Mouse (Mus musculus) urinary bladder, postnatal 10 days (tissue): Measurements from ENCODE around the gene Slc1a3.

Experiments used
- DNase-seq: peaks from one replicate; pipeline ENCODE4 v3.0.0; 2022; ENCODE audit warnings: low spot score

Gene Slc1a3

GRCm38 (mm10) chr15:8658086-8658980 is 52.2 kb downstream of the Slc1a3 start:
- DNase-seq: no peak

GRCm38 (mm10) chr15:8655251-8655650 is 55.3 kb downstream of the Slc1a3 start:
- no peak for DNase-seq

GRCm38 (mm10) chr15:8652637-8653036 is 57.9 kb downstream of the Slc1a3 start:
- no peak for DNase-seq

DNA sequence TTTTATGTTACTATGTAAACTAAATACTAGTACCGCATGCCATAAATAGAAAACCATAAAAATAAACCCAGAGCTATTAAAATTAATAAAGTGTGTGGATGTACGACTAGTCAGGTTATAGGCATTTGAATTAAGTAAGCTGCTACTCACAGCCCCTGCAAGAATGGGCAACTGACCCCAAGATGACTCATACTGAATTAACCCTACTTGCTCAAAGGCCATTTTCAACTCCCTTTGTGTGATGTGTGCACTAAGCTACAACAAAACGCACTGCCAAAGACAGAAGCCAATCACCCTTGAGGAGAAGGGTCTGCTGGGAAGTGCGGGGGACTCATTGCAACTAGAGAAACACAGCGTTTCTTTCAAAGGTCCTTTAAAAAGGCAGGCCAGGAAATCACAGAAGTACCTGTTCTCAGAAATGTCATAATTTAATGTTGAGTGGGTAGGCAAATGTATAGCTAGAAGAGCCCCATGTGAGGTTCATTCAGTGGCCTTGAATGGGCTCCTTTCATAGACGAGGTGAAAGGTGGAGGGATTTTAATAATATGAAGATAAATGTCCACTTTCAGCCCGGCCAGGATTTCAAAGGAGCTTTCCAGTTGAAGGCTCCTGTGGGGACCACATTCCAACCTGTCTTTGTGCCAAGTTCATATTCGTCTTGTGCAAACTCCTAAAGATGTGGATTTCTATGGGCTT is 66.4 kb downstream of the Slc1a3 start:
- no peak for DNase-seq

- DNase-seq: no peak
Measured at GRCm38 (mm10) chr15:8639856-8640255, 70.7 kb downstream of the Slc1a3 start.

GRCm38 (mm10) chr15:8638568-8639325 is 71.8 kb downstream of the Slc1a3 start:
- DNase-seq: no peak

- no peak for DNase-seq
Measured at GRCm38 (mm10) chr15:8637283-8637682, 73.3 kb downstream of the Slc1a3 start.

GRCm38 (mm10) chr15:8635974-8636373 is 74.6 kb downstream of the Slc1a3 start:
- no peak for DNase-seq

DNA sequence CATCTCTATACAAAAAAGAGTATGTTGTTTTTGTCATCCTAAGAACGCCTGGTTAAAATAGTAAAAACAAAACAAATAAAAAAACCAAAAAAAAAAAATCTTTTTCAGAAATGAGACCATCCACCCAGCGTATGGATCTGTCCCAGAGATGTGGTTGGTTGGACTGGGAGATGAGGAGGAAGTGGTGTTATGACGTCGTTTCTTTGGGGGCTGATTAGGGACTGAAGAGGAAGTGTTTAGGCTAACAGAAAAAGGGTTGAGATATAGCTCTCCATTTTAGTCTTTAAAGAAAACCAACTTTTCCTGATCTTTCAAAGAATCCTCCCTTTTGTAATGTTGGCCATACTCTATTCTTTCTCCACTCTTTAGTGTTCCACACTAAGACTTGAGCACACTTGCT is 75.8 kb downstream of the Slc1a3 start:
- DNase-seq: no peak

- no peak for DNase-seq
Measured at GRCm38 (mm10) chr15:8634355-8634754, 76.2 kb downstream of the Slc1a3 start.

GRCm38 (mm10) chr15:8633375-8633774 is 77.2 kb downstream of the Slc1a3 start:
- no peak for DNase-seq

DNA sequence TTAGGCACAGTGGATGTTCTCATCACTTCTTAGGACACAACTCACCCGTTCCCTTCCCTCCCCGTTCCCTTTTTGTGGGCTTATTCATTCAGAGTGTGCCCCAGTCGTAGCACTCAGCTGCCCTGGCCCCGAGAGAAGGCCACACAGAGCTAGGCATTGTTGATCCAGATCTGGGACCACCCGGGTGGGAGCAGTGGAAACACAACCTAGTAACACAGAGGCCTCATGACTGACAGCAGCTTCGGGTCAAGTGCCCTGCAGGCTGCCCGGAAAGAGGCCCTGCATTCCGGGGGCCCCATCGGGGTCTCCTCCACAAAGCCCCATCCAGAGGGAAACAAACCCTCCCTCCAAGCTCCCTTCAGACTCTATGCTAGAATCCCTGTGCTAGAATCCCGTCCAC is 78.2 kb downstream of the Slc1a3 start:
- no peak for DNase-seq

- no peak for DNase-seq
Measured at GRCm38 (mm10) chr15:8629317-8629831, 81.2 kb downstream of the Slc1a3 start.

DNA sequence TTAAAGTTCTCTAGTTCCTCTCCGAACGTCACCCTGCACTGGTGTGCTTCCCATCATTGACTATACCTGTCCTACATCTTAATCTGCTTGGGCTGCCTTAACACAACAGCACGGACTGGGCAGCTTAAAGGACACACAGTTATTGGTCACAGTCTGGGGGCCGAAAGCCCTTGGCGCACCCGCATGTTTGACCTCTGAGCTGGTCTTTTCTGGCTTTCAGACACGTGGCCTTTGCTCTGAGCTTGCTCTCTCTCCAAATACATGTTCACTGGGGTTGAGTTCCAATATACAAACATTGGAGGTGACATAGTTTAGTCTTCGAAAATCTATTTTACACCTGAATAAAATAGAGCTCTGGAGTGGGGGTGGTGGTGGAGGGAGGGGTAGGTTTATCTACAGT is 82.4 kb downstream of the Slc1a3 start:
- no peak for DNase-seq

DNA sequence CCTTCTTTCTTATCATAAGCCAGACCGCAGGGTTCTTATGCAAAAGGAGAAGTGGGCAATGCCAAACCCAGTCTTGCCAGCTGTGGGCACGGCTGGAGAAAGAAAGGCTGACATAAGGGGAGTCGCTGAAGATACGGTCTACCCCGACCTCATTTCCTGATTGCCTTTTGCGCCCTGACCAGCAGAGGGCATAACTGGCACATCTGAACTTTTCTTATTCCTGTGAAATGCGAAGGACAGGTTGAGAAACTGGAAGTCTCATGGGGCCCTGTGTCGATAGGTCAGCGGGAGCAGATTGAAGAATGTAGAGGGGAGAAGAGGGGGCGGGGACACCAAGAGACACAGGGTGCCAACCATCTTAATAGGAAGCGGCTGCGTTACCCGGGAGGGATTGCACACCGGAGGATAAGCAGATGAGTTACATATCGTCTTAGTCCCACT is 83.4 kb downstream of the Slc1a3 start:
- DNase-seq: no peak

- no peak for DNase-seq
Measured at GRCm38 (mm10) chr15:8625370-8625769, 85.2 kb downstream of the Slc1a3 start.

DNA sequence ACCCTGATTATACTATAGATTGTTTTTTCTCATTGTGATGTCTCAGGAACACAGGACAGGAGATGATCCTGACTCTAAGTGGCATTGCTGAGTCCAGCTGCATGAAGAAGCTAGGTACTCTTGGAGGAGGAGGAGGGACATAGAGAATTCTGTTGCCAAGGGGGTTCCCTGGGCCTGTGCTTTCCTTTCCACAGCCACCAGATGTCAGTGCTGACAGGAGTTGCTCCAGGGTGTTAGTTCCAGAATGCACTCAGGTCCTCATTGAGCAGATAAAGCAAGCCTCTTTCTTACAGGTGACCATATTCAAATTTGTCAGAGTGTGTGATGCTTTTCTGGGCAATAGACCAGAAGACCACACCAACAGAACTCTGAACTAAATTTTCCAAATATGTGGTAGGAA is 86.7 kb downstream of the Slc1a3 start:
- no peak for DNase-seq

- DNase-seq: no peak
Measured at GRCm38 (mm10) chr15:8619479-8620026, 91.0 kb downstream of the Slc1a3 start.

GRCm38 (mm10) chr15:8616290-8616689 is 94.3 kb downstream of the Slc1a3 start:
- DNase-seq: no peak

- no peak for DNase-seq
Measured at GRCm38 (mm10) chr15:8615511-8616224, 94.9 kb downstream of the Slc1a3 start.

GRCm38 (mm10) chr15:8614701-8615100 is 95.9 kb downstream of the Slc1a3 start:
- no peak for DNase-seq
